Mouse (Mus musculus) cerebellum, postnatal 14 days (tissue): ENCODE data around the gene Ntrk2.

Experiments used
- DNase-seq, 2 experiments: peaks; one replicate each; pipeline ENCODE4 v3.0.0; 2021; ENCODE audit warnings: mixed read lengths in 2 of 2

Gene Ntrk2

DNA sequence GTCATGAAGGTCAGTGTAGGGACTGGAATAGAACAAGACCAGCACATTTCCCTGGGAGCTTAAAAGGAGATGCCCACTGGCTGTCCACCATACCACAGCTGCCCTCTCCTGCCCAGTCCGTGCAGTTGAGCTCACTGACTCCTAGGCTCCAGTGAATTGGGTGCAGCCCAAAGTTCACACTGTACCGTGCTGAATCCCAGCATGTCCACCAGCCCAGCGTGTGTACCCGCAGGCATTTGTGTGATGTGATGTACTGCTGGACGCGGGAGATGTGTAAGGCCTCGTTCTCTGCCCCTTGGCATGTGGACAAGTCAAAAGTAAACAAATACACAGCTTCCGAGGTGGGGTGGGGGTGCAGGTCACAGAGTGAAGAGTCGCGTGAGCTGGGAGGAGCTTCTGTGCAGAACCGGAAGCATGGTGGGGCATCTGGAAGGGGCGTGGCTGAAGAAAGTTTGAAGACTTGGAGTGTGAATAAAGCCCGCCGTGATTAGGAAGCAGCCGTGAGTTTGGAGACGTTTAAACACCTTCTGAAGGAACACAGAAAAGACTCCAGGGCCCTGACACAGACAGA lies 121.4 kb downstream of the Ntrk2 start:
- DNase-seq, result no peak

DNA sequence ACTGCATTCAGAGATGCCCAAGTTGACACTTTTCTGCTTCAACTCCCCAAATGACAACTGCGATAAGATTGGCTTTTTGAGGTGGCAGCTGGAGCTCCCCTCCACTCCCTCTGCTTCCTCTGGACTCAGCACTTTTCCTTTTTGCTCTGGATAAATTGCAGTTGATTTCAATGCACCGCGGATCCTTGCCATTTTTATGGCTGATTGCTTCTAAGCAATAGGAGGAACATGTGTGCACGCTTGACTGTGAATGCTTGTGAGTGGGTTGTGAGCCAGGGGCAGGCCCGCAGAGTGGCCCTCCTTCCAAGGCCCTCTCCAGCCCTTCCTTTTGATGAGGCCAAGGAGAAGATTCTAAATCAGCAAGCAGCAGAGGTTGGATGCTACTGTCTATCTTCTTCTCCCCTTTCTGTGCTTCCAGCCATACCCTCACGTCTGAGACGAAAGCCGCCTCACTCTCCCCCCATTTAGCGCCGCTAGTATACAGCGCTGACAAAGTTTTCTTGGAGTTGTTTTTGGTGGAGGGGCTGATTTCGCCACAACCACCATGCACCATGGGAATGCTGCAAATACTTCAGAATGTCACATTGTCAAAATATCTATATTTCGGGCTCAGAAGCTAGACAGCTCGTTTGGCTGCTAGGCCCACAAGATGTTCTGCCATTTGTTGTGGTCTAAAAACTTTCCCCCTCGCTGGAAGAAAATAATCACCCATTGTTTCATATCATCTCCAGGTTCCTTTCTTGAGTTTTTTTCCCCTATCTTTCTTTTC lies 122.5 kb downstream of the Ntrk2 start:
- no peak for DNase-seq

DNA sequence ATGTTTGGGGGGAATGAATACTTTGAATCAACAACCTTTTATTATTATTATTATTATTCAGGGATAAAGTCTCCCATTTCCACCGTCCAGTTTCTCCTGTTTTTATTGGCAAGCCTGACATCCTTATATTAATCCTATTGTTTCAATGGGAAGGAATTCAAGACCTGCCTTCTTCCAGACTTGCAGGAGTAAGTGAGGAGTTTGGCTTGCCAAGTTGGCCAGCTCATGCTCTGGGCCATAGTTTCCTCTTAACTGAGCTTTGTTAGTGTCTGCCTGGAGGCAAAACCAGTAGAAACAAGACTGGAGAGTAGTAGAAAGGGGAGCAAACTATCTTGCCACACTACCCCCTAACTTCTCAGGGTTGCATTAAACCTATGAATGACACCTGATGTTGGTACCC lies 123.8 kb downstream of the Ntrk2 start:
- no peak for DNase-seq

GRCm38 (mm10) chr13:58933126-58933525 lies 126.8 kb downstream of the Ntrk2 start:
- DNase-seq, result no peak

DNA sequence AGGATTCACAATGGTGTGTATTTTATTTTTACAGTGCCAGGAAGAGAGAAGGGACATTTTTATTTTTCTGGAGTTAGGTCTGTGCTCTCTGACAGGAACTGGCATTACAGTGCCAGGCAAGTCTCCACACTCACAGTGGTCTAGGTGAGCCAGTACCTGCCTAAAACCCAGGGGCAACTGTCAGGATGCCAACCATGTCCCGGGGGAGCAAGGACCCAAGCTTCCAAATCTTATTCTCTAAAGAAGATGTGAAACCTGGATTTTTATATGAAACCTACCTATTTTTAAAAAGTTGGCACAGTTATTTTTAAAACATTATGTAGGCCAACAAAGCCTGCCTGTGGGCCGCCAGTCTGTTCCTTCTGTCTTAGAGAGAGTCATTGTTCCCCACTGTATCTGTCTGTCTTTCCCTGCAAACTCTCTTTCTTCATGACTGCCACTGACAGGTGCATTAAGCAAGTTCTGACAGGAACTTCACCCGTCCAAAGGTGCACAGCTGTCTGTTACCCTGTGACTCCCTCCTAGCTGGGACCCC lies 128.3 kb downstream of the Ntrk2 start:
- peak; percentile 45 to 52 for DNase-seq

- DNase-seq, result no peak
Observed at GRCm38 (mm10) chr13:58935956-58936495, 129.7 kb downstream of the Ntrk2 start.

GRCm38 (mm10) chr13:58937884-58938283 lies 131.5 kb downstream of the Ntrk2 start:
- no peak for DNase-seq

- DNase-seq, result peak; percentile 88 to 94
Observed at GRCm38 (mm10) chr13:58938464-58938863, 132.1 kb downstream of the Ntrk2 start.

- DNase-seq, result peak in 1 of 2 experiments; percentile 56
Observed at GRCm38 (mm10) chr13:58940208-58940607, 133.8 kb downstream of the Ntrk2 start.

GRCm38 (mm10) chr13:58940798-58941197 lies 134.4 kb downstream of the Ntrk2 start:
- DNase-seq, result no peak

GRCm38 (mm10) chr13:58945781-58946180 lies 139.4 kb downstream of the Ntrk2 start:
- peak; percentile 48 to 72 for DNase-seq

DNA sequence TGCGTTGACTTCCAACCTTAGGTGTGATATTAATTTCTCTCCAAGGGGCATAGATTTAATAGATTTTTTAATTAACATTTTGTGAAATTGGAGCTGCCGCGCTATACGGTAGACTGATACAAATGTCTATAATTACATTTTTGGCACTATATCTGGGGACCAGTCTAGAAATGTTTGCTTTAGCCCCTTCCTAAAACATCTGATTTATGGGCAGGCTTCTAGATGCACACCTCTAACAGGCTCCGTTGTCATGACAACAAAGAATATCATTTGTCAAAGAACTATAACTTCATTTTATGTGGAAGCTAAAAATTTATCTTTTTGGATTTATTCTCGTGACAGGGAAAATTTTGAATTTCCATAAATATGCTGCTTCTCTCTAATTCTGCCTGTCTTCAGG lies 140.2 kb downstream of the Ntrk2 start:
- no peak for DNase-seq

DNA sequence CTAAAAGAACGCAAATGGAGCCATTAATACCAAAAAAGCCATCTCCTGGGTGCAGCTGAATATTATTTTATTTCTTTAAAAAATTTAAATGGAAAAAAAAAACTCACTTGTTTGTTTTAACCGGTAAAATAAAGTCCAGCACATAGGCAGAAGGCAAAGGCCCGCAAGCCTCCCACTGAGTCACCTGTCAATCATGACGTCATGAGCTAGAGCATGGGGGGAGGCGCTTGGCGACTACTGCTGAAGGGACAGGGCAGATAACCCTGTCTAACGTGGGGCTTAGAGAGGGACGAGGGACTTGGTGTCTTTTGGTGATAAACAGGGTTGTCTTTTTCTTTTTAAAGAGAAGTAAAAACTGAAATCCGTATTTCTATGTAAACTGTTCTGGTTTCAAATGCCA lies 140.7 kb downstream of the Ntrk2 start:
- peak; percentile 64 to 71 for DNase-seq

DNA sequence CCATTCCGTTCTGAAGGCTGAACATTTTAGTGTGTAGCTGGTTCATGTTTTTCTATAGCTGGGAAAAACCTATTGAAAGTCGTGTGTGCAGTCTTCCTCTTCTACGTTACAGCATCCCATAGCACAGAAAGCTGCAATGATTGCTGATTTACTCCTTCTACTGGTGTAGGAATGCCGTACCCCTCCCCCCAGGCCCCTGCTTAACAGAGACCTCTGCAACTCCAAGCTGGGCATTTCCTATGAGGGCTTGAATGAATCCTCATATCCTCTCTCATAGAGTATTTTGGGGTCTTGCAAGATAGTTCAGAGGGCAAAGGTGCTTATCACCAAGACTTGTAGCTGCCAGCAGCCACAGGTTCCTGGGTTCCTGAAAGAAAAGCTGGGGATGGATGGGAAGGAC lies 148.0 kb downstream of the Ntrk2 start:
- no peak for DNase-seq

- no peak for DNase-seq
Observed at GRCm38 (mm10) chr13:58954764-58955163, 148.4 kb downstream of the Ntrk2 start.

- no peak for DNase-seq
Observed at GRCm38 (mm10) chr13:58955237-58955777, 148.9 kb downstream of the Ntrk2 start.

DNA sequence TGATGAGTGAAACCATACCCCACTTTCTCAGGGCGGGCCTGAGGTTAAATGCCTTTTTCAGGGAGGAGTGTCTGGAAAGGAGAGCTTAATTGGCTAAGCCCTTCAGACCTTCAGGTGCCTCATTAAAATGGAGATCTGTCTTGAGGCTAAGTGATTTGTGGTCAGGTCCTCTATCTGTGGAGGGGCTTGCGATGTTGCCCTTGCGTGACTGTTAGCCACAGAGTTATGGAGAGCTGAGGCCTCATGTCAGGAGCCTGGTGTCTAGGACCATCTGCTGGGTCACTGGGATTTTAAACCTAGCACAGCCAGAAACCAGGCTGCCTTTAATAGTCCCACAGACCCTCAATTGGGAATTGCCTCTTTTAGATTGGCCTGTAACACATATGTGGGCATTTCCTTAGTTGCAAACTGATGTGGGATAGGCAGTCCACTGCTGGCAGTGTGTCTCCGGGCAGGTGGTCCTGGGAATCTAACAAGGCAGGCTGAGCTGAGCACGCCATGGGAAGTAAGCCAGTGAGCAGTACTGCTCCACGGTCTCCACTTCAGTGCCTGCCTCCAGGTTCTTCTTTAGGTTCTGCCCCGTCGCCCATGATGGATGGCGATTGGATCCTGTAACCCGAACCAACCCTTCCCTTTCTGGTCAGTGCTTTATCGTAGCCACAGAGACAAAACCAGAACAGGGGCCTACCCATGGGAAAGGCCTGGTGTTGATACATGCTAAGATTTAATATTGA lies 152.0 kb downstream of the Ntrk2 start:
- DNase-seq, result no peak

DNA sequence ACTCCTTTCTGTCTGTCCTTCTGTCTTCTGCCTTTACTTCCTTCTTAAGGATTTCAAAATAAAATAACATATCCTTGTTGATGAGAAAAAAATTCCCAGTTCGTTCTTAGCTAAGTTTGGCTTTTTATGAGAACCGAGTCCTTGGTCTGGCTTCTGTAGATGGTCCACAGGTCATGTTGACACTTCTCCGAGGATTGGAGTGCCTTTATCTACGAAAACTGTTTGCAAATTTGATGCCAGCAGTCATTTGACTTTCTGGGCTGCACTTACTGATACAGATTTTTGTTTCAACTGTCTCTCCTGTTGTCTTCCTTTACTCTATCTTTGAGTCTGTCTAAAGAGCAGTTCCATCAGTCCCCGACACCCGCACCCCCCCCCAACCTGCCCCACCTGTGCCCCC lies 154.0 kb downstream of the Ntrk2 start:
- DNase-seq, result no peak

DNA sequence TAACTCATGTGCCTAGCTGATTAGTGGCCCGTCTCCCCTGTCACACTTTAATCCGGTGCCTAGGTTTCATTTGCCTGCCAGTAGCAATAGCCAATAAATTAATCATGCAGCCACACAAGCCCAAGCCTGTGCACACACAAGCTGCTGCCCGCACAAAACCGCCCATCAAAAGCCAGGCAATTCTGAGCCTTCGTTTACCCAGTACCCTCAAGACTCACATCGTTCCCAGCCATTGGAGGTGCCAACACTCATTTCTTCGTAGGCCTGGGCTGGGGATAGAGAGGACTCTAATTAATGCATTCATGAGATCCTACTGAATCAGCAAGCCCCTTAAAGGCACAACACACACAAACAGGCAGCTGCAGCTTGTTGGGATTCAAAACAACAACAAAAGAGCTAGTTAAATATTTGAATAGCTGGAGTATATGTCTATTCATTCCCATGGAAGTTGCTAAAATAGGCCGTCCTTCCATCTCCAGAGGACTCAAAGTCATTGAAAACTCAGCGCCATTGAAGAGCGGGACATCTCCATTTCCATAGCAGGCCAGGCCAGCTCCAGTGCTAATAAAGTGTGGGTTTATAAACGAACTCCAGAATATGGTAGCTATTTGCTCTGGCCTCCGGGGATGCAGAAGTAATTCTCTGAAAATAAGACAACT lies 158.5 kb downstream of the Ntrk2 start:
- DNase-seq, result peak; percentile 45 to 49

GRCm38 (mm10) chr13:58965826-58966225 lies 159.5 kb downstream of the Ntrk2 start:
- no peak for DNase-seq

GRCm38 (mm10) chr13:58966466-58966865 lies 160.1 kb downstream of the Ntrk2 start:
- peak; percentile 47 to 52 for DNase-seq

- DNase-seq, result peak; percentile 89 to 92
Observed at GRCm38 (mm10) chr13:58968168-58968567, 161.8 kb downstream of the Ntrk2 start.
